Mouse (Mus musculus): ENCODE measurements at regions not wholly inside any gene's neighbourhood (a gene's known extent, or its start where the extent isn't known, plus 50 kb on each side); places are given as distances from the start of the nearest gene placed in this dataset.

DNA sequence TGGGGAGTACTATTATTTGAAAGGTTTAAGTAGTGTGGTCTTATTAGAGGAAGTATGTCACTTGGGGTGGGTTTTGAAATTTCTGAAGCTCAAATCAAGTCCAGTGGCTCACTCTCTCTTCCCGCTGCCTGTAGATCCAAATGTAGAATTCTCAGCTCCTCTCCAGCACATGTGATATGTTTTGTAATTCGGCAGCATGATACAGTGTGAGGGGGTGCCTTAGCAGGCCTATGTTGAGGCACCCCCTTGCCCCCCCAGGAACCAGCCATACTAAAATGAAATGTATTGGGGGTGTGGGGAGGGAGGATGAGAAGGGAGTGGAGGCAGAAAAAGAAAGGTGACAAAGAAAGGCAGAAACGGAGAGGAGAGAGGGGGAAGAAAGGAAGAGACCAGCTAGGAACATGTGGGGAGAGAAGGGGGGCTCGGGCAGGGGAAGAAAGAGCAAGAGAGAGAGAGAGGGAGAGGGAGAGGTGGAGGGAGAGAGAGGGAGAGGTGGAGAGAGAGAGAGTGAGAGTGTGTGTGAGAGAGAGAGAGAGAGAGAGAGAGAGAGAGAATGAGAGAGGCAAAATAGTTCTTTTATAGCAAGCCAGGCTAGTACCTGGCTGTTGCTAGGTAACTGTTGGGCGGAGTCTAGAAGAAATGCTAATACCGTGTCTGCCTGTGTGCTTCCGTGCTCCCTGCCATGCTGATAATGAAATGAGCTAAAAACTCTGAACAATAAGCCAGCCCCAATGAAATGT lies 209.4 kb upstream of the Nabp1 start:
- Histone ChIP-seq H3K9me3 (ENCODE audit: low read length) (no peaks in the 10 kb centered on the region), H3K4me3 (ENCODE audit: low read depth, low read length) (no peak overlapping the region), H3K4me1 (ENCODE audit: insufficient read depth) (no peaks in the 10 kb centered on the region), H3K36me3 (replicated peaks; ENCODE audit: insufficient read depth, low read length) (no peaks in the 10 kb centered on the region), H3K4me2 (ENCODE audit: low read depth, low read length) (no peak overlapping the region), H3K27me3 (ENCODE audit: insufficient read depth, low read length) (no peaks in the 10 kb centered on the region), H3K9ac (replicated peaks) (no peak overlapping the region), H3K27ac (ENCODE audit: low read depth) (no peak overlapping the region)
- DNase-seq, result no peak
- TF ChIP-seq CTCF (IDR thresholded peaks at IDR 0.05; ENCODE audit: low read depth) (no peak), EP300 (IDR thresholded peaks at IDR 0.05; ENCODE audit: low read depth) (no peak)
- 51% methylated on average over 7 of the region's 7 CpGs for WGBS (ENCODE audit: insufficient replicate concordance)
- ATAC-seq, result no peak

DNA sequence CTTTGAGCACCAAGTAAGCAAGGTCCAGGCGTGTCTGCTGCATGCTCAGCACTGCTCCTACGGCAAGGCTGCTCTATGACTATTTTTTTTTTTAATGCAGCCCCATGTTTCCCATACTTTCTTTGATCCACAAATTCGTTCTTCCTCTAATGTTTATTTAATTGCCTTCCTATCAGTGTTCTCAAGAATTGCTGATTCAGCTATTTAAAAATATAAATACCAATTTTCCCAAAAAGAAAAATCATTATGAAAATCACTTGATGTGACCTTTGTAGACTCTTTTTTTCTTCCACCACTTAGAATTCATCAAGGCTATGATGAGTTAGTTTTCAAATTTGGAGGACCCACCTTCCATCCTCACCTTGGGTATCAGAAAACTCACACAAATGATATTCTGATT lies 208.5 kb upstream of the Nabp1 start:
- Histone ChIP-seq H3K9me3 (ENCODE audit: low read length) (no peaks in the 10 kb centered on the region), H3K9ac (replicated peaks) (no peak overlapping the region), H3K4me3 (ENCODE audit: low read depth, low read length) (no peak overlapping the region), H3K4me1 (ENCODE audit: insufficient read depth) (no peaks in the 10 kb centered on the region), H3K27ac (ENCODE audit: low read depth) (no peak overlapping the region), H3K27me3 (ENCODE audit: insufficient read depth, low read length) (no peaks in the 10 kb centered on the region), H3K4me2 (ENCODE audit: low read depth, low read length) (no peak overlapping the region), H3K36me3 (replicated peaks; ENCODE audit: insufficient read depth, low read length) (no peaks in the 10 kb centered on the region)
- DNase-seq (no peak), ATAC-seq (no peak)
- TF ChIP-seq CTCF (IDR thresholded peaks at IDR 0.05; ENCODE audit: low read depth), result no peak
- no peak for TF ChIP-seq EP300 (IDR thresholded peaks at IDR 0.05; ENCODE audit: low read depth)
- 65% methylated on average over 3 of the region's 3 CpGs for WGBS (ENCODE audit: insufficient replicate concordance)

DNA sequence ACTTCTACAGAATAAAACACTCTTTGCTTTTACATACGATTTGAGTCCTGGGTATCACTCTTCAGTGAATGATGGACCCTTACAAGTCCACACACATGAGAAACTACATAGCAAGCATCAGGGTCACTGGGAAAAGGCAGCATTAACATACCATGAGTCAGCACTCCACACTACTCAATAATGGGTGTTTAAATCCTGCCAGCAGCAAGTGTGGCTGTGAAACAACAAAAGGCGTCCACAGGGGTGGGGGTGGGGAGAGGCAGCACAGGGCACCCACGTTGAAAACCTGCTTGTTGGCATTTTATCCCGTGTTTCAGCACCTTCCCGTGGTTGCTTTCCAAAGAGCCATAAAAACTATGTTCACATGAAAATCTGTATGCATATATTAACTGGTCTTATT lies 204.0 kb upstream of the Nabp1 start:
- no peak overlapping the region for H3K9ac ChIP-seq (replicated peaks)
- no peaks in the 10 kb centered on the region for H3K36me3 ChIP-seq (replicated peaks; ENCODE audit: insufficient read depth, low read length)
- no peaks in the 10 kb centered on the region for H3K4me1 ChIP-seq (ENCODE audit: insufficient read depth)
- no peak for ATAC-seq
- H3K9me3 ChIP-seq (ENCODE audit: low read length), result no peaks in the 10 kb centered on the region
- TF ChIP-seq CTCF (IDR thresholded peaks at IDR 0.05; ENCODE audit: low read depth), result no peak
- no peak for TF ChIP-seq EP300 (IDR thresholded peaks at IDR 0.05; ENCODE audit: low read depth)
- H3K27ac ChIP-seq (ENCODE audit: low read depth), result no peak overlapping the region
- no peaks in the 10 kb centered on the region for H3K27me3 ChIP-seq (ENCODE audit: insufficient read depth, low read length)
- WGBS (ENCODE audit: insufficient replicate concordance), result 72% methylated on average over 5 of the region's 5 CpGs
- H3K4me3 ChIP-seq (ENCODE audit: low read depth, low read length), result no peak overlapping the region
- no peak for DNase-seq
- H3K4me2 ChIP-seq (ENCODE audit: low read depth, low read length), result no peak overlapping the region

DNA sequence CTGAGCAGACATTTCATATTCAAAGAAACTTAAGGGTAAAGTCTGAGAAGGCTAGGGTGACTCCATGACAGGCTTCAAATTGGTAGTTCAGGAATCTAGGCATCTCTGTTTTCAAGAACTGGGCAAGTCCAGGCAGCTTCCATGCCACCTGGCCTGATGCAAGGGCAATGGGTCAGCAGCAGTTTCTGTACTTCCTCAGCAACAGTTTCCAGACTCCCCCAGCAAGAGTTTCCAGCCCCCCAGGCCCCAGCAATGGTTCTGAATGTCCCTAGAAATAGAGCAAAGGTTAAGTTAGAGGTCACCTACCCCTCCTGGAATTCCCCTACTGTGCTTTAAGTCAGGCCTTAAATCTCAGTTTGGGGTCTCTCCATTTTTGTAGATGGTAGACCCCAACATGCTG lies 203.6 kb upstream of the Nabp1 start:
- TF ChIP-seq CTCF (IDR thresholded peaks at IDR 0.05; ENCODE audit: low read depth) (no peak), EP300 (IDR thresholded peaks at IDR 0.05; ENCODE audit: low read depth) (no peak)
- ATAC-seq (no peak), DNase-seq (no peak)
- no peaks in the 10 kb centered on the region for H3K9me3 ChIP-seq (ENCODE audit: low read length)
- H3K27me3 ChIP-seq (ENCODE audit: insufficient read depth, low read length), result no peaks in the 10 kb centered on the region
- no peaks in the 10 kb centered on the region for H3K4me1 ChIP-seq (ENCODE audit: insufficient read depth)
- no peak overlapping the region for H3K9ac ChIP-seq (replicated peaks)
- H3K4me3 ChIP-seq (ENCODE audit: low read depth, low read length), result no peak overlapping the region
- no peak overlapping the region for H3K27ac ChIP-seq (ENCODE audit: low read depth)
- no peaks in the 10 kb centered on the region for H3K36me3 ChIP-seq (replicated peaks; ENCODE audit: insufficient read depth, low read length)
- no peak overlapping the region for H3K4me2 ChIP-seq (ENCODE audit: low read depth, low read length)

DNA sequence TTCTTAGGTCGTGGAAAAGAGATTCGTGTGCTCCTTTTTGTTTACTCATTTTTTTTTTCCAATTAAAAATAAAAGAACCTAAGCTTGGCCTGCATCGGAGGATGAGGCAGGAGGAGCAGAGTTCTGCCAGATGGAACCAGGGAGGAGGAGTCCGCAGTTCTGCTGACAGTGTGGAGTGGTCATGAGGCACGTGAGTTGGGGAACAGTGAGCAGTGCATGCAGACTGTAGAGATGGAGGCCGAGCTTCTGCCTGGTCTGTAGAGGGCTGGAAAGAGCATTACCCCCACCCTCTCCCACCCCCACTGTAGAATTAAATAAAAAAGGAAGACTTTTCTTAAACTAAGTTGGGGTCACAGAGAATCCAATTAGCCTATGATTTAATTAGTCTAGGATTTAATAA lies 202.5 kb upstream of the Nabp1 start:
- no peak overlapping the region for H3K4me3 ChIP-seq (ENCODE audit: low read depth, low read length)
- WGBS (ENCODE audit: insufficient replicate concordance), result 75% methylated on average over 6 of the region's 6 CpGs
- H3K27ac ChIP-seq (ENCODE audit: low read depth), result no peak overlapping the region
- H3K9ac ChIP-seq (replicated peaks), result no peak overlapping the region
- TF ChIP-seq CTCF (IDR thresholded peaks at IDR 0.05; ENCODE audit: low read depth) (no peak), EP300 (IDR thresholded peaks at IDR 0.05; ENCODE audit: low read depth) (no peak)
- no peaks in the 10 kb centered on the region for H3K36me3 ChIP-seq (replicated peaks; ENCODE audit: insufficient read depth, low read length)
- no peaks in the 10 kb centered on the region for H3K4me1 ChIP-seq (ENCODE audit: insufficient read depth)
- H3K27me3 ChIP-seq (ENCODE audit: insufficient read depth, low read length), result no peaks in the 10 kb centered on the region
- ATAC-seq (no peak), DNase-seq (no peak)
- H3K4me2 ChIP-seq (ENCODE audit: low read depth, low read length), result no peak overlapping the region
- no peaks in the 10 kb centered on the region for H3K9me3 ChIP-seq (ENCODE audit: low read length)

DNA sequence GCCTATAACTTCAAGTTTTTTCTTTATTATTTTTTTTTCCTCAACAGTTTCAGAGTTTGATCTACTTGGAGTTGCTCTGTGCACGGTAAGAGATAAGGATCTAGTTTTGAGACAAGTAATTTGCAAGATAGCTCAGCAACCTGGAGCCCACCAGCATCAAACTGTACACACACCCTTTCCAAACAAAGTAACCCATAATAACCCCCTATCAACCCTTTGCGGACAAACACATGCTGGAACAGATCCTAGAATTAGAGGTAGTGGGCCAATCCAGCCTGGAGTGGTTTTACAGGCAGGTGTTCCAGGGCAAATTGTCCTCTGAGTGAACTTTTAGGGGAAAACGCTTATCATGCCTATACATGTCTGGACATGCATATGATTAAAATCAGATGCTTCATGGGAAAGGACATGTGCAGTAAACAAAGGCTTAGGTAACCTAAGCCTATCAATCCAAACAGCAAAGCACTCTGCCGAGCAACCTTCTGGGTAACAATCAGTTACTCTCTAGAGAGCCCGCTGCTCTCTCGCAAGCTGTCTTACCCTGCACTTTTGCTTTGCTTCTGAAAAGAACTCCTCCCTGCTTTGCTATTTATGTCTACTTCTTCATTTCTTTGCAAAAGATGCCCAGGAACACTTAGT lies 200.2 kb upstream of the Nabp1 start:
- WGBS (ENCODE audit: insufficient replicate concordance), result 67% methylated on average over 6 of the region's 6 CpGs
- no peak overlapping the region for H3K4me3 ChIP-seq (ENCODE audit: low read depth, low read length)
- H3K27ac ChIP-seq (ENCODE audit: low read depth), result no peak overlapping the region
- DNase-seq (no peak), ATAC-seq (no peak)
- H3K36me3 ChIP-seq (replicated peaks; ENCODE audit: insufficient read depth, low read length), result no peaks in the 10 kb centered on the region
- TF ChIP-seq CTCF (IDR thresholded peaks at IDR 0.05; ENCODE audit: low read depth) (no peak), EP300 (IDR thresholded peaks at IDR 0.05; ENCODE audit: low read depth) (no peak)
- H3K4me1 ChIP-seq (ENCODE audit: insufficient read depth), result no peaks in the 10 kb centered on the region
- no peaks in the 10 kb centered on the region for H3K9me3 ChIP-seq (ENCODE audit: low read length)
- H3K4me2 ChIP-seq (ENCODE audit: low read depth, low read length), result no peak overlapping the region
- H3K9ac ChIP-seq (replicated peaks), result no peak overlapping the region
- H3K27me3 ChIP-seq (ENCODE audit: insufficient read depth, low read length), result no peaks in the 10 kb centered on the region
